Mouse (Mus musculus) kidney, adult 2 months (tissue): ENCODE measurements at regions not wholly inside any gene's neighbourhood (a gene's known extent, or its start where the extent isn't known, plus 50 kb on each side); places are given as distances from the start of the nearest gene placed in this dataset.
A peak's percentile ranks its signal among the peaks of the same experiment; 100 is the strongest.
"Not testable (repeated sequence)": the region's sequence is repeated elsewhere in the genome, so short reads cannot be mapped to it uniquely, and the experiment has no call there.

Source experiments
- DNase-seq: peaks from one replicate; pipeline ENCODE4 v3.0.0; 2021
- H3K27ac ChIP-seq: fragments of 200-500 bp; 2 replicates; pipeline ENCODE4 v1.5.1; 2012; ENCODE audit warnings: low read depth, low read length, control low read depth, inconsistent platforms; ENCODE audit not compliant: insufficient read depth
- H3K27me3 ChIP-seq: fragments of 200-500 bp; replicated peaks from 2 replicates; pipeline ENCODE4 v1.6.1; 2012; ENCODE audit warnings: mild to moderate bottlenecking, moderate library complexity, low read length, inconsistent platforms; ENCODE audit not compliant: control insufficient read depth, insufficient read depth
- H3K36me3 ChIP-seq: fragments of 200-500 bp; 2 replicates; pipeline ENCODE4 v1.6.1; 2012; ENCODE audit warnings: mild to moderate bottlenecking, moderate library complexity, low read length, inconsistent platforms; ENCODE audit not compliant: control insufficient read depth, insufficient read depth
- H3K4me1 ChIP-seq: fragments of 200-500 bp; 2 replicates; pipeline ENCODE4 v1.6.1; 2011; ENCODE audit warnings: low read length; ENCODE audit not compliant: control insufficient read depth, insufficient read depth
- H3K4me3 ChIP-seq: fragments of 200-500 bp; 2 replicates; pipeline ENCODE4 v1.5.1; 2011; ENCODE audit warnings: mild to moderate bottlenecking, low read depth, low read length, control low read depth; ENCODE audit not compliant: insufficient read depth
- CTCF ChIP-seq: fragments of 200-500 bp; conservative IDR thresholded peaks from 2 replicates; pipeline ENCODE4 v1.5.1; 2011; ENCODE audit warnings: low read depth, mild to moderate bottlenecking, control low read depth, low read length, moderate library complexity, mixed read lengths; ENCODE audit not compliant: insufficient read depth, insufficient read length
- POLR2A ChIP-seq: fragments of 200-500 bp; IDR thresholded peaks from one replicate; pipeline ENCODE4 v1.6.1; 2011; ENCODE audit warnings: low read depth, low read length, control low read depth
- WGBS: fragments of 180-500 bp; shearing (Covaris S2); methylation state at CpG from one replicate; pipeline ENCODE4 v1.1.7; 2018; 5-methylcytosine and 5-hydroxymethylcytosine counted together

GRCm38 (mm10) chr3:68794380-68795014, 74.9 kb upstream of the 1110032F04Rik start:
- TF ChIP-seq CTCF (no peak), POLR2A (no peak)
- Histone ChIP-seq H3K27ac (no peak overlapping the region), H3K4me1 (no peaks in the 10 kb centered on the region), H3K36me3 (no peaks in the 10 kb centered on the region), H3K4me3 (no peak overlapping the region), H3K27me3 (no peaks in the 10 kb centered on the region)
- WGBS: 22% methylated on average over 4 of the region's 4 CpGs
- no peak for DNase-seq

DNA sequence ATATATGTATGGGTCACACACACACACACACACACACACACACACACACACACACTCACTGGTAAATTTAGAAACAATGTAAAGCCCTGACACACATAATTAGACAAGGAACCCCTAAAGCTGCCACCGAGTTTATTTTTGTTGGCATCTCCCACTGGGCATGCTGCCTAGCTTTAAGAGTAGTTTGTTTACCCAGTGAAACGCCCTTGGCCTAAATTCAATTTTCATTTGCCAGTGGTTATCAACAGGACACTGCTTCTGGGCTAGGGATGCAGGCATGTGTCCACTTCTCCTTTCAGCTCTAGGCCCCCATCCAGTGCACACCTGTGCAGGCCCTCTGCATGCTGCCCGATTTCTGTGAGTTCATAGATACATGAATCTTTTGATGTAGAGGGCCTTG, 73.7 kb upstream of the 1110032F04Rik start:
- Histone ChIP-seq H3K4me3 (no peak overlapping the region), H3K4me1 (no peaks in the 10 kb centered on the region), H3K27ac (no peak overlapping the region), H3K27me3 (no peaks in the 10 kb centered on the region), H3K36me3 (no peaks in the 10 kb centered on the region)
- 40% methylated on average over 3 of the region's 3 CpGs for WGBS
- TF ChIP-seq POLR2A (no peak), CTCF (no peak)
- peak; percentile 34 for DNase-seq

- not testable (repeated sequence) for H3K4me1 ChIP-seq, H3K27me3 ChIP-seq, H3K4me3 ChIP-seq, H3K27ac ChIP-seq, H3K36me3 ChIP-seq
- peak; percentile 22 for DNase-seq
- 57% methylated on average over 8 of the region's 8 CpGs for WGBS
Measured at GRCm38 (mm10) chr3:68798408-68798807, 71.0 kb upstream of the 1110032F04Rik start.

- TF ChIP-seq CTCF: no peak
- TF ChIP-seq POLR2A: no peak
- DNase-seq: no peak
- WGBS: 96% methylated on average over 2 of the region's 2 CpGs
- no peaks in the 10 kb centered on the region for H3K36me3 ChIP-seq
- H3K27ac ChIP-seq: no peak overlapping the region
- no peaks in the 10 kb centered on the region for H3K4me1 ChIP-seq
- no peak overlapping the region for H3K4me3 ChIP-seq
- H3K27me3 ChIP-seq: no peaks in the 10 kb centered on the region
Measured at GRCm38 (mm10) chr3:68808866-68809265, 60.5 kb upstream of the 1110032F04Rik start.

- Histone ChIP-seq H3K27ac (no peak overlapping the region), H3K27me3 (no peaks in the 10 kb centered on the region), H3K36me3 (no peaks in the 10 kb centered on the region), H3K4me3 (no peak overlapping the region), H3K4me1 (no peaks in the 10 kb centered on the region)
- TF ChIP-seq CTCF (no peak), POLR2A (no peak)
- WGBS: 88% methylated on average over 3 of the region's 3 CpGs
- DNase-seq: no peak
Measured at GRCm38 (mm10) chr3:68813461-68813860, 55.9 kb upstream of the 1110032F04Rik start.

DNA sequence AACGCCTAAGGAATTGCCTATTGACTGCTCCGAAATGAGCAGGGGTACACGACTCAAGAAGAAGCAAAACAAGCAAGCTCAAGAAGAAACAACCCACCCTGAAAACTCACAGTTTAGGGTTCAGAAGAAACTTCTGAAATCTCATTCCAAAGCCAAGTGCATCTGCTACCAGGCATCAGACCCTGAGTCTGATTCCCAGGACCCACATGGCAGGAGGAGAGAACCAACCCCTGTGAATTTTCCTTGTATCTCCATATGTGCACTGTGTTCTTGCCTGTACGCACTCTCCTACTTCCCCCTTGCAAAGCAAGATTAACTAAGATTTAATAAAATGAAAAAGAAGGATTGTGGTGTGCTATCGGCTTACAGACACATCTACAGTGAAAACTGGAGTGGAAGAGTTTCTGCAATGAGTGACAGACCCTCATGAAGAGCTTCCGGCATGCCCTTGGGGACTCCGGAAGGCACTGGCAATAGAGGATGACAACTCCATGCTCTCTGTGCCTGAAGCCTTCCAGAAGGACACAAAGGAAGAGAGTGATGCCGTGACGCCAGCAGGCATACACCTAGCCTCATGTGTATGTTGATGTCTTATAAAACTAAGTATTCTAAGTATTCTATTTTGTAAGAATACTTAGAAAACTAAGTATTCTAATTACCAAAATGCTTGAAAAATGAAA, 55.2 kb upstream of the 1110032F04Rik start:
- H3K27me3 ChIP-seq: no peaks in the 10 kb centered on the region
- DNase-seq: no peak

DNA sequence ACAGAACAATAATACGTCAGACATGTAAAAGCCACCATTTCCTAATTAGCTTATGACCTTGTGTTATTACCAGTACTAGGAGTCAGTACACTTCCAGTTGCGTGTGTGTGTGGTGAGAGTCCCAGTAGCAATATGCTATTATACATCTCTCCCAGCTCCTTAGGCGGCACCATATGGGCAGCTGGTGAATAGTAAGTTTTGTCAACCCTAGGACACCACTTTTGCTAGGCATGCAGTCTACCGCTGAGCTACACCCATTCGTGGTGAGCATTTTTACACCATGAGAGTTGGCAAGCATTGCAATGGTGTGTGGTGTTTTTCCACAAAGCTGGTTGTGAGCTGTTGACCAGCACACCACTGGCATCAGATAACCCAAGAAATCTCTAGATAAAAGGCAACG, 53.8 kb upstream of the 1110032F04Rik start:
- no peaks in the 10 kb centered on the region for H3K4me1 ChIP-seq

More for the DNA sequence above, 55.2 kb upstream of the 1110032F04Rik start:
- Histone ChIP-seq H3K4me3 (no peak overlapping the region), H3K4me1 (no peaks in the 10 kb centered on the region), H3K36me3 (no peaks in the 10 kb centered on the region), H3K27ac (no peak overlapping the region)
- WGBS: 90% methylated on average over 9 of the region's 9 CpGs
- TF ChIP-seq POLR2A (no peak), CTCF (no peak)

DNA sequence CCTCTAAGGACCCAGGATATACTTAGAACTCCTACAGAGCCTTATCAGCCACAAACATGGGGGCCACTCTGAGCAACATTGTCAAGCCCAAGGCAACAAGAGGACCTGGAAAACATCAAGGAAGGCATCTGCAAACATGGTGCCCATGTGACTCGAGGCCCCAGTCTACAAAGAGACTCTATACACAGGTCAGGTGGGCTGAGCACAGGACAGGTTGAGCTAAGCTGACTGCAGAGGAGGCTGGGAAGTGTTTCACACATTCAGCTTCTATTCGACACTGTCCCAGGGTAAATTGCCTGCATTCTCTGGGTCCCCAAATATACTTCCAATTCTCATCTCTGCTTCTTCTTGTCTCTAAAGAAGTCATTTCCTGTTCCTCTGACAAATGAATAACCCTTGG, 52.1 kb upstream of the 1110032F04Rik start:
- Histone ChIP-seq H3K4me1 (peaks cover 9% of the 10 kb centered on the region), H3K27ac (no peak overlapping the region), H3K4me3 (no peak overlapping the region), H3K36me3 (no peaks in the 10 kb centered on the region), H3K27me3 (no peaks in the 10 kb centered on the region)
- TF ChIP-seq POLR2A (no peak), CTCF (no peak)
- DNase-seq: no peak
- WGBS: 77% methylated on average over 2 of the region's 2 CpGs

More for the DNA sequence above, 53.8 kb upstream of the 1110032F04Rik start:
- DNase-seq: no peak
- Histone ChIP-seq H3K27me3 (no peaks in the 10 kb centered on the region), H3K36me3 (no peaks in the 10 kb centered on the region), H3K27ac (no peak overlapping the region), H3K4me3 (no peak overlapping the region)
- TF ChIP-seq POLR2A (no peak), CTCF (no peak)
- 95% methylated on average over 6 of the region's 6 CpGs for WGBS
